Mouse (Mus musculus): Measurements from ENCODE around the gene Krt18. TPM values are rescaled to one million over a fixed set of nuclear protein-coding genes. Genes with fewer than 3 reads are reported as not detected.
"Not testable (repeated sequence)": the region's sequence is repeated elsewhere in the genome, so short reads cannot be mapped to it uniquely, and the experiment has no call there.

Gene Krt18
- polyA plus RNA-seq, 1 experiment from 2014 or later: 252 TPM

GRCm38 (mm10) chr15:101988714-101989113 lies 39.3 kb upstream of the Krt18 start:
- no peak for ATAC-seq (replicated peaks; ENCODE audit: low FRiP score, low read depth)
- Histone ChIP-seq H3K36me3 (ENCODE audit: insufficient read depth, low read length) (no peaks in the 10 kb centered on the region), H3K9ac (ENCODE audit: low read depth, low read length) (no peak overlapping the region), H3K4me3 (replicated peaks; ENCODE audit: low read depth, low read length) (no peak overlapping the region), H3K27me3 (ENCODE audit: insufficient read depth, low read length) (no peaks in the 10 kb centered on the region), H3K4me1 (replicated peaks; ENCODE audit: insufficient read depth, low read length) (no peaks in the 10 kb centered on the region), H3K4me2 (ENCODE audit: low read length) (no peak overlapping the region), H3K27ac (no peak overlapping the region), H3K9me3 (replicated peaks; ENCODE audit: low read length) (no peaks in the 10 kb centered on the region)
- WGBS: 67% methylated on average over 8 of the region's 8 CpGs
- no peak; the same call in 1 of the 2 replicates for TF ChIP-seq CTCF (IDR thresholded peaks at IDR 0.05; ENCODE audit: low read depth)
- DNase-seq (ENCODE audit: low spot score): no peak

- H3K27ac ChIP-seq: no peak overlapping the region
- WGBS: 83% methylated on average over 6 of the region's 6 CpGs
Observed at GRCm38 (mm10) chr15:101990946-101991345, 37.0 kb upstream of the Krt18 start.

GRCm38 (mm10) chr15:101994365-101994764 lies 33.6 kb upstream of the Krt18 start:
- Histone ChIP-seq H3K9ac (ENCODE audit: low read depth, low read length) (no peak overlapping the region), H3K27me3 (ENCODE audit: insufficient read depth, low read length) (no peaks in the 10 kb centered on the region), H3K9me3 (replicated peaks; ENCODE audit: low read length) (no peaks in the 10 kb centered on the region), H3K36me3 (ENCODE audit: insufficient read depth, low read length) (no peaks in the 10 kb centered on the region), H3K4me2 (ENCODE audit: low read length) (no peak overlapping the region), H3K27ac (no peak overlapping the region), H3K4me3 (replicated peaks; ENCODE audit: low read depth, low read length) (no peak overlapping the region), H3K4me1 (replicated peaks; ENCODE audit: insufficient read depth, low read length) (no peaks in the 10 kb centered on the region)
- 87% methylated on average over 6 of the region's 6 CpGs for whole genome bisulfite sequencing
- TF ChIP-seq CTCF (IDR thresholded peaks at IDR 0.05; ENCODE audit: low read depth): no peak
- DNase-seq (ENCODE audit: low spot score) (no peak), ATAC-seq (replicated peaks; ENCODE audit: low FRiP score, low read depth) (no peak)

More at GRCm38 (mm10) chr15:101990946-101991345, 37.0 kb upstream of the Krt18 start:
- H3K36me3 ChIP-seq (ENCODE audit: insufficient read depth, low read length): no peaks in the 10 kb centered on the region
- H3K4me2 ChIP-seq (ENCODE audit: low read length): no peak overlapping the region
- DNase-seq (ENCODE audit: low spot score) (no peak), ATAC-seq (replicated peaks; ENCODE audit: low FRiP score, low read depth) (no peak)
- H3K9ac ChIP-seq (ENCODE audit: low read depth, low read length): no peak overlapping the region
- no peaks in the 10 kb centered on the region for H3K9me3 ChIP-seq (replicated peaks; ENCODE audit: low read length)
- no peak overlapping the region for H3K4me3 ChIP-seq (replicated peaks; ENCODE audit: low read depth, low read length)
- H3K27me3 ChIP-seq (ENCODE audit: insufficient read depth, low read length): no peaks in the 10 kb centered on the region
- TF ChIP-seq CTCF (IDR thresholded peaks at IDR 0.05; ENCODE audit: low read depth): no peak
- H3K4me1 ChIP-seq (replicated peaks; ENCODE audit: insufficient read depth, low read length): no peaks in the 10 kb centered on the region

GRCm38 (mm10) chr15:101995484-101996236 lies 32.3 kb upstream of the Krt18 start:
- no peak overlapping the region for H3K4me2 ChIP-seq (ENCODE audit: low read length)
- no peak for TF ChIP-seq CTCF (IDR thresholded peaks at IDR 0.05; ENCODE audit: low read depth)
- WGBS: 89% methylated on average over 4 of the region's 4 CpGs
- no peak overlapping the region for H3K4me3 ChIP-seq (replicated peaks; ENCODE audit: low read depth, low read length)
- no peaks in the 10 kb centered on the region for H3K9me3 ChIP-seq (replicated peaks; ENCODE audit: low read length)
- H3K36me3 ChIP-seq (ENCODE audit: insufficient read depth, low read length): 0 out of 2 replicates have a peak, but pooled peaks cover 2% of the 10 kb centered on the region
- no peaks in the 10 kb centered on the region for H3K4me1 ChIP-seq (replicated peaks; ENCODE audit: insufficient read depth, low read length)
- DNase-seq (ENCODE audit: low spot score) (no peak), ATAC-seq (replicated peaks; ENCODE audit: low FRiP score, low read depth) (no peak)
- H3K27me3 ChIP-seq (ENCODE audit: insufficient read depth, low read length): no peaks in the 10 kb centered on the region
- H3K9ac ChIP-seq (ENCODE audit: low read depth, low read length): no peak overlapping the region
- H3K27ac ChIP-seq: no peak overlapping the region

- not testable (repeated sequence) for H3K27me3 ChIP-seq (ENCODE audit: insufficient read depth, low read length); H3K4me1 ChIP-seq (replicated peaks; ENCODE audit: insufficient read depth, low read length); H3K9me3 ChIP-seq (replicated peaks; ENCODE audit: low read length); H3K9ac ChIP-seq (ENCODE audit: low read depth, low read length); DNase-seq (ENCODE audit: low spot score); H3K27ac ChIP-seq; ATAC-seq (replicated peaks; ENCODE audit: low FRiP score, low read depth); H3K4me2 ChIP-seq (ENCODE audit: low read length); H3K36me3 ChIP-seq (ENCODE audit: insufficient read depth, low read length); H3K4me3 ChIP-seq (replicated peaks; ENCODE audit: low read depth, low read length)
- WGBS: 59% methylated on average over 11 of the region's 11 CpGs
Observed at GRCm38 (mm10) chr15:101996450-101997078, 31.4 kb upstream of the Krt18 start.

- H3K27me3 ChIP-seq (ENCODE audit: insufficient read depth, low read length): no peaks in the 10 kb centered on the region
- peaks cover 3% of the 10 kb centered on the region; the same call in 1 of the 2 replicates for H3K4me1 ChIP-seq (replicated peaks; ENCODE audit: insufficient read depth, low read length)
- H3K27ac ChIP-seq: no peak overlapping the region
- no peak overlapping the region for H3K4me2 ChIP-seq (ENCODE audit: low read length)
- H3K9me3 ChIP-seq (replicated peaks; ENCODE audit: low read length): no peaks in the 10 kb centered on the region
- ATAC-seq (replicated peaks; ENCODE audit: low FRiP score, low read depth) (no peak), DNase-seq (ENCODE audit: low spot score) (no peak)
- H3K36me3 ChIP-seq (ENCODE audit: insufficient read depth, low read length): 0 out of 2 replicates have a peak, but pooled peaks cover 2% of the 10 kb centered on the region
- H3K4me3 ChIP-seq (replicated peaks; ENCODE audit: low read depth, low read length): no peak overlapping the region
- WGBS: 88% methylated on average over 11 of the region's 11 CpGs
- no peak for TF ChIP-seq CTCF (IDR thresholded peaks at IDR 0.05; ENCODE audit: low read depth)
- H3K9ac ChIP-seq (ENCODE audit: low read depth, low read length): no peak overlapping the region
Observed at GRCm38 (mm10) chr15:101999156-101999555, 28.8 kb upstream of the Krt18 start.
